Mouse (Mus musculus) lung, embryonic 16.5 days (tissue): ENCODE data around the gene Kctd15. TPM values are rescaled to one million over a fixed set of nuclear protein-coding genes. Genes with fewer than 3 reads are reported as not detected.

ENCODE experiments used
- ATAC-seq: fragments of 200-750 bp; cut with Nextera tagmentation; 2 replicates; pipeline ENCODE4 v1.8.0; 2017; ENCODE audit warnings: low read depth, mild to moderate bottlenecking, moderate library complexity
- H3K27ac ChIP-seq: fragments of 300-500 bp; sonication (generic); 2 replicates; pipeline ENCODE4 v1.5.1; 2014; ENCODE audit warnings: mild to moderate bottlenecking, control low read depth, low read length
- H3K27me3 ChIP-seq: fragments of 300-500 bp; sonication (generic); 2 replicates; pipeline ENCODE4 v1.6.1; 2014; ENCODE audit warnings: low read depth, low read length, mixed read lengths; ENCODE audit not compliant: control insufficient read depth, insufficient read depth
- H3K36me3 ChIP-seq: fragments of 300-500 bp; sonication (generic); 2 replicates; pipeline ENCODE4 v1.6.1; 2014; ENCODE audit warnings: low read length; ENCODE audit not compliant: control insufficient read depth, insufficient read depth
- H3K4me1 ChIP-seq: fragments of 300-500 bp; sonication (generic); replicated peaks from 2 replicates; pipeline ENCODE4 v1.6.1; 2014; ENCODE audit warnings: low read length, mixed read lengths; ENCODE audit not compliant: control insufficient read depth, insufficient read depth
- H3K4me2 ChIP-seq: fragments of 300-500 bp; sonication (generic); 2 replicates; pipeline ENCODE4 v1.6.1; 2014; ENCODE audit warnings: low read depth, low read length, control low read depth
- H3K4me3 ChIP-seq: fragments of 300-500 bp; sonication (generic); 2 replicates; pipeline ENCODE4 v1.5.1; 2014; ENCODE audit warnings: mild to moderate bottlenecking, low read length, control low read depth
- H3K9ac ChIP-seq: fragments of 300-500 bp; sonication (generic); 2 replicates; pipeline ENCODE4 v1.6.1; 2014; ENCODE audit warnings: low read length, control low read depth
- H3K9me3 ChIP-seq: fragments of 300-500 bp; sonication (generic); 2 replicates; pipeline ENCODE4 v1.6.1; 2016; ENCODE audit warnings: low read length; ENCODE audit not compliant: control insufficient read depth
- WGBS: fragments of 180-500 bp; shearing (Covaris S2); extraction: QIAGEN DNeasy Blood & Tissue Kit; methylation state at CpG from one replicate; pipeline ENCODE4 v1.1.7; 2014; 5-methylcytosine and 5-hydroxymethylcytosine counted together
- polyA plus RNA-seq: library from polyadenylated mRNA; unstranded; fragments of >200 nt; fragmentation: Nextera tagmentation; extraction: Ambion mirVana; gene quantifications from 2 replicates; pipeline ENCODE4 v1.2.1, GENCODE M21; 2015

The Kctd15 gene
- polyA plus RNA-seq, 1 experiment from 2014 or later = 12.5 TPM

DNA sequence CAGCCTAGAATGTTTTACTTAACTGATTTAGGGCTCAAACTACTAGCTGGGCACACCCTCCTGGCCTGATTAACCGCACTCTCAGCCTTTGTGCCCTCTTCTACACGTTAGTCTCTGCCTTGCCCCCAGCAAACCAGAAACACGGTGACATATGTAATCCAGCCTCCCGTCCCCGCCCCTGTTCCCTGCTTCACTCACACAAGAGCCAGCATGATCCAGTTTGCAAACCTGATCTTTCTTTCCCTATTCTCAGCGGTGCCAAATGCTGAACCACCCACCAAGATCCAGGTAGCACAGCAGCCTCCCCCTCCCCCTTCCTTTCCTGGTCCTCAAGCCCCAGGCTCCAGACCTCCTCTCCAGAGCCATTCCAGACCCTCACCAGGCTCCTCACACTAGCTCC lies 13.2 kb downstream of the Kctd15 start:
- no peak overlapping the region for H3K27ac ChIP-seq
- peaks cover 18% of the 10 kb centered on the region for H3K36me3 ChIP-seq
- no peak overlapping the region for H3K4me2 ChIP-seq
- no peak for ATAC-seq
- WGBS = 84% methylated on average over 6 of the region's 6 CpGs
- H3K27me3 ChIP-seq = no peaks in the 10 kb centered on the region
- no peak overlapping the region for H3K9ac ChIP-seq
- no peak overlapping the region for H3K4me3 ChIP-seq
- no peaks in the 10 kb centered on the region for H3K9me3 ChIP-seq
- H3K4me1 ChIP-seq = no peaks in the 10 kb centered on the region; the same call in 1 of the 2 replicates

DNA sequence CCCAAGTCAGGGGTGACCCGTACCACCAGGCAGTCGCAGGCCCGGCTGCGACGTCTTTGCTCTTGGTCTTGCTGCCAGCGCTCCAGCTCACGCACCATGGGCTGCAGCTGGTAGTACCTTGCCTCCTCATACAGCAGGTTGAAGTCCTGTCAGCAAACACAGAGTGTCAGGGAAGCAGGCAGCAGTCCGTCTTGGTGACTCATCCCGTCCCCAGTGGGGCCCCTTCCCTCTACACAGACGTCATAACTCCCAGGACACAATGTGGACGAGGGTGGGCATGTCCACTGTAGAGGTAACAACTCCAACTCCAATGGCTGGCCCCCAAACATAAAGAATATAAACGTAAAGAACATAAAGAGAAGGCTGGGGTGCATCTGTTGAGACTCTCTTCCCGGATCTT lies 14.6 kb downstream of the Kctd15 start:
- no peaks in the 10 kb centered on the region; the same call in 1 of the 2 replicates for H3K4me1 ChIP-seq
- ATAC-seq = no peak
- no peak overlapping the region for H3K4me2 ChIP-seq
- H3K27me3 ChIP-seq = no peaks in the 10 kb centered on the region
- 78% methylated on average over 13 of the region's 13 CpGs for WGBS
- H3K9me3 ChIP-seq = no peaks in the 10 kb centered on the region
- no peak overlapping the region for H3K4me3 ChIP-seq
- H3K27ac ChIP-seq = no peak overlapping the region
- peaks cover 18% of the 10 kb centered on the region for H3K36me3 ChIP-seq
- H3K9ac ChIP-seq = no peak overlapping the region

DNA sequence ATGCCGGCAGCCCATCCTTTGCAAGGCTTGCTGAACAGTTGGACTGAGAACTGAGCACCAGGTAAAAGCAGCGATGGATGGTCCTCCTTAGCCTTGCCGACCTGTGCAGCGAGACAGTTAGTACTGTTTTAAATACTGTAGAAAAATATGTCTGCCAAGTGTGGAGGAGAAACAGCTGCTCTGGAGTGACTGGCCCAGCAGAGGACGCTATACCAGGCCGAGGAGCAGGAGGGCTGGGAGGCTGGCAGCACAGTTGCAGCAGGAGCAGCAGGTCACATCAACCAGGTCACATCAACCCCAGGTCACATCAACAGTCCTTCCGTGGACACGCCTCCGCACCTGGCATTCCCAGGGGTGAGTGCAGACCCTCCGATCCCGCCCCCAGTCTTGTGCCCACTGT lies 16.7 kb downstream of the Kctd15 start:
- Histone ChIP-seq H3K9me3 (no peaks in the 10 kb centered on the region), H3K4me2 (no peak overlapping the region), H3K9ac (no peak overlapping the region), H3K27me3 (no peaks in the 10 kb centered on the region), H3K4me3 (no peak overlapping the region), H3K36me3 (peaks cover 17% of the 10 kb centered on the region), H3K27ac (no peak overlapping the region), H3K4me1 (no peaks in the 10 kb centered on the region)
- no peak for ATAC-seq
- WGBS = 85% methylated on average over 11 of the region's 11 CpGs

DNA sequence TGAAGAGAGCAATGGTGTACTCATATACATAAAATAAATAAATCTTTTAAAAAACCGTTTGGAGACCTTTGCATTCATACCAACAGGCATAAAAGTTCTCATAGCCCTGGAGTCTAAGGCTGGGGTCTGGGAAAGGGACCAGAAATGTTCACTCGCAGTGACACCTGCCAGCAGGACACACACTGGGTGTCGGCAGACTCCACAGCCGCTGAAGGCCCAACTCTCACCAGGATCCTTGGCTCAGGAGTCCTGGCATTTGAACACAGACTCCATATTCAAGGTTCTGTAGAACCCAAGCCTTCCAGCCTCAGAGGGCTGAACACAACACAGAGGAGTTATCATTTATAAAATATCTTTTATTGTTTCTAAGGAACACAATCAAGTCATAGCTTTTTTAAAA lies 19.9 kb downstream of the Kctd15 start:
- Histone ChIP-seq H3K4me1 (no peaks in the 10 kb centered on the region), H3K9me3 (no peaks in the 10 kb centered on the region), H3K27ac (no peak overlapping the region), H3K9ac (no peak overlapping the region), H3K4me2 (no peak overlapping the region), H3K36me3 (peaks cover 10% of the 10 kb centered on the region; the same call in 1 of the 2 replicates), H3K4me3 (no peak overlapping the region), H3K27me3 (no peaks in the 10 kb centered on the region)
- WGBS = 58% methylated on average over 4 of the region's 4 CpGs
- no peak for ATAC-seq

DNA sequence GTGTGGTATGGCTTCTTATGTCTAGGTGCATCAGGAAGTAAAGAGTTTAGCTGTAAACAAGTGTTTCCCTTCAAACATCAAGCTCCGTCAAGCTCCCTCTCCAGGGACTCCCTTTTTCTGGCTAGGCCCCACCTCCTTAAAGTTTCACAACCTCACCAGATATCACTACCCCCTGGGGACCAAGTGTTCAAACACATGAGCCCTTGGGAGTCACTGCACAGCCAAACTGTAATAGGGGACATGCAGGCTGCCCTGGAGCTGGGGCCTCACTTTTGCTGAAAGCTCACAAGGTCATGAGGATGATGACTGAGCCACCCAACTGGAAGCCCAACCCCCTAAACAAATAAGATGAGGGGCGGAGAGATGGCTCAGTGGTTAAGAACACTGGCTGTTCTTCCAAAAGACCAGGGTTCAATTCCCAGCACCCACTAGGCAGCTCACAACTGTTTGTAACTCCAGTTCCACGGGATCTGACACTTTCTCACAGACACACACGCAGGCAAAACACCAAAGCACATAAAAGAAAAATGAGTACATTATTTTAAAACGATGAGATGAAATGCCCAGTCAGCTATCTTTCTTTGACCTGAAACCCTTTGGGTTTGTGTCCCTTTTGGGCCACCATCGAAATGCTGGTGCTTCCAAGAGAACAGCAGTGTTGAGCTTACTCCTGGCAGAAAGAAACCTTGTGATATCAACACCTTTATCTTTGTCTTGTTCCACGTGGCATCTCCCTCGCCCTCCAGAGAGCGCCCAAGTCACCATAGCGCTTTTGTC lies 23.4 kb downstream of the Kctd15 start:
- Histone ChIP-seq H3K27me3 (no peaks in the 10 kb centered on the region), H3K27ac (no peak overlapping the region), H3K4me1 (peaks cover 11% of the 10 kb centered on the region), H3K4me2 (no peak overlapping the region), H3K36me3 (no peaks in the 10 kb centered on the region), H3K9me3 (no peaks in the 10 kb centered on the region), H3K9ac (no peak overlapping the region), H3K4me3 (no peak overlapping the region)
- no peak for ATAC-seq
- WGBS = 72% methylated on average over 10 of the region's 10 CpGs

DNA sequence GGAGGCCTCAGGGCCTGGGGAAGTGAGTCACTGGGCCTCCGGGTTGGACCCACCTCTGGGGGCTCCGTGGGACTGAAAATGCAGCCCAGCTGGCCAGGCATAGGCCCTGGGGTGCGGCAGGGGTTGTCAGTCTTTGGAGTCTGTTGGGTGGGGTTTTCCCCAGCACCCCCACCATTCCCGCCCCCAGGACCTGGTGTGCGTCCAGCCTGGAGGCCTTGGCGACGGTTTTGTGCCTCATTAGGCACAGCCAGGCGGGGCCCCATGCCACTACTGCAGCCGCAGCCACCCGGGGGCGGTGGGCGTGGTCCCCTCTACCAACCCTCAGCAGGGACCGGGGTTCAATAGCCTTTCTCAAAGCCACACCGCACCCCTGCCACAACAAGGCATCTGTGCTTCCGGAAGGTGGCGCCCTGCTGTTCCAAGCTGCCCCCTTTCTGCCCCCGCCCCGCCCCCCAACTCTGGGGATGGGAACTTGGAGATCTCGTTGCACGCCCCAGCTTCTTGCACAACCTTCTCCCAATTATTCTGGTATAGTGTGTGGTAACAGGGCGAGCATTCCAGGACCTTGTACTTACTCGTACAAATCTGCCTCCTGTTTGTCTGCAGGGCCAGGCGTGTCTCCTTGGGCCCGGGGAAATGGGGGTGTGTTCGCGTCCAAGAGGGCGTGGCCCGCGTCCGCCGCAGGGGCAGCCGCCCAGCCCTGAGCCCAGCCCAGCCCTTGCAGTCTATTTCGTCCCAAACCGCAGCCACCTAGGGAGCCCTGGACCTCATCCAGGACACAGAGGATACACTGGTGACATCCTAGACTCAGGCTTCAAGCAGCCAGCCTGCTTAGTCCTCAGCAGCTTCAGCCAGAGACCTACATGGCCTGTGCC lies 26.1 kb downstream of the Kctd15 start:
- Histone ChIP-seq H3K4me2 (peak overlapping the region; percentile 71), H3K9me3 (no peaks in the 10 kb centered on the region), H3K27me3 (no peaks in the 10 kb centered on the region), H3K9ac (peak overlapping the region; percentile 72), H3K4me3 (peak overlapping the region; percentile 51), H3K36me3 (no peaks in the 10 kb centered on the region), H3K27ac (peak overlapping the region; percentile 89), H3K4me1 (peaks cover 11% of the 10 kb centered on the region)
- peak; percentile 94 for ATAC-seq
- WGBS = under 1% methylated on average over 34 of the region's 34 CpGs

DNA sequence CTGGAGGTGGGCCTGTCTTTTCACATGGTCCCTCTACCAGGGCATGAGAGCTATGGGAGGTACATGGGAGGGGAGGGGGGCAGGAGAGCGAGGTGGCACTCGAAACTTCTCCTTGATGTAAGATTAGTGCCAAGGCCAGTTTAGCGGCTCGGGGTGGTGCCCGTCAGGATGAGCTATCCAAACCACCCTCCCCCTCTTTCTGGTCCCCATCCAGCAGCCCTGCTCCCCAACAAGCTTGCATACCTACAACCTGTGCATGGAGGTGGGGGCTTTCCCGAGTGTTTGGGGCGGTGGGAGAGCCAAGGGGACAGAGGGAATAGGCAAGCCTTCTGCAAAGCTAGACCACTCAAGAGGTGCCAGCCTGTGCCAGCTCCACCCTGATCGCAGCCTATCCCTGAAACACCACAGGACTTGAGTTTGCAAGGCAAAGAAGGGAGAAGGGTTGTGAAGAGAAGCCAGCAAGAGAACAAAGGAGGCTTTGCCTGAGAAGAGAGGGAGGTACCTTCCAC lies 26.8 kb downstream of the Kctd15 start:
- Histone ChIP-seq H3K27me3 (no peaks in the 10 kb centered on the region), H3K27ac (peak overlapping the region; percentile 89), H3K4me3 (peak overlapping the region; percentile 51), H3K4me1 (peaks cover 11% of the 10 kb centered on the region), H3K36me3 (no peaks in the 10 kb centered on the region), H3K9ac (peak overlapping the region; percentile 72), H3K4me2 (peak overlapping the region; percentile 71), H3K9me3 (no peaks in the 10 kb centered on the region)
- ATAC-seq = 0 out of 2 replicates have a peak, but pooled peaks have one; percentile 1
- WGBS = 34% methylated on average over 8 of the region's 8 CpGs

DNA sequence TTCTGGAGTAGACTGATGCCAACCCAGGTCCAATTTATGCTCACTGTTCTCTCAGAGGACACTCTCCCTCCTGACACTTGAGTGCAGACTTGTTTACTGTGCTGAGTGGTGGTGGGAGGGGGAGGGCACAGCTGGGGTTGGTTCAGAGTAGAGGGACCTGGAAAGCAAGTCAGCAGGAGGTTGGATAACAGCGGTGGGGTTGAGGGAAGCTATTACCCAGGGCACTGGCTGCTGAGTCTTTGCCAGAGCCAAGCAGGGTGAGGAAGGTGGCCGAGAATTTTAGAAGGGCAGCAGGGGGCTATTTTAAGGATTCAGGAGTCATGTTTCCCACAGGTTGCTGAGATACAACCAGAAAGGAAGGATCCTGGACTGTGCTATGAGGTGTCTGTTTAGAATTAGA lies 36.1 kb downstream of the Kctd15 start:
- no peaks in the 10 kb centered on the region for H3K4me1 ChIP-seq
- no peak overlapping the region for H3K9ac ChIP-seq
- H3K4me3 ChIP-seq = no peak overlapping the region
- no peaks in the 10 kb centered on the region for H3K27me3 ChIP-seq
- H3K27ac ChIP-seq = no peak overlapping the region
- H3K36me3 ChIP-seq = no peaks in the 10 kb centered on the region
- 39% methylated on average over 2 of the region's 2 CpGs for WGBS
- H3K9me3 ChIP-seq = no peaks in the 10 kb centered on the region
- H3K4me2 ChIP-seq = no peak overlapping the region
- no peak for ATAC-seq
